Mouse (Mus musculus) brain, embryonic 14.5 days (tissue): ENCODE data around the gene Cep295.

Experiments used
- CTCF ChIP-seq: fragments of 200-500 bp; IDR thresholded peaks from 2 replicates; pipeline ENCODE4 v1.5.1; 2012; ENCODE audit warnings: inconsistent platforms, mild to moderate bottlenecking, moderate library complexity, borderline replicate concordance; ENCODE audit not compliant: insufficient read depth, insufficient read length; ENCODE audit errors: extremely low read depth
- POLR2A ChIP-seq: fragments of 200-500 bp; IDR thresholded peaks from 2 replicates; pipeline ENCODE4 v1.6.1; 2012; ENCODE audit warnings: mild to moderate bottlenecking, inconsistent platforms, borderline replicate concordance; ENCODE audit not compliant: poor library complexity, insufficient read depth, insufficient read length, severe bottlenecking; ENCODE audit errors: extremely low read depth

- TF ChIP-seq CTCF = no peak
- TF ChIP-seq POLR2A = no peak
Observed at GRCm38 (mm10) chr9:15309425-15309824, 48.2 kb downstream of the Cep295 start.
